Mouse (Mus musculus): ENCODE measurements around the gene Pard3b.

GRCm38 (mm10) chr1:62435844-62436243, 797.2 kb downstream of the Pard3b start:
- TF ChIP-seq POLR2A (IDR thresholded peaks at IDR 0.05; ENCODE audit: extremely low read depth, insufficient read depth, low read length) (no peak), CTCF (IDR thresholded peaks at IDR 0.05; ENCODE audit: low read depth, low read length) (no peak)

All from liver, adult 2 months (tissue).